Mouse (Mus musculus) kidney, adult 9 months (tissue): ENCODE data around the gene Dok5.

ENCODE experiments used
- DNase-seq: peaks from one replicate; pipeline ENCODE4 v3.0.0; 2022

The Dok5 gene

GRCm38 (mm10) chr2:170731632-170732561 is at the start of gene Dok5:
Gene Dok5 (plus strand): TSS chr2:170731807.
- peak; percentile 5 for DNase-seq

- DNase-seq: no peak
These were observed 48.2 kb upstream of the Dok5 start for GRCm38 (mm10) chr2:170683385-170683784.

DNA sequence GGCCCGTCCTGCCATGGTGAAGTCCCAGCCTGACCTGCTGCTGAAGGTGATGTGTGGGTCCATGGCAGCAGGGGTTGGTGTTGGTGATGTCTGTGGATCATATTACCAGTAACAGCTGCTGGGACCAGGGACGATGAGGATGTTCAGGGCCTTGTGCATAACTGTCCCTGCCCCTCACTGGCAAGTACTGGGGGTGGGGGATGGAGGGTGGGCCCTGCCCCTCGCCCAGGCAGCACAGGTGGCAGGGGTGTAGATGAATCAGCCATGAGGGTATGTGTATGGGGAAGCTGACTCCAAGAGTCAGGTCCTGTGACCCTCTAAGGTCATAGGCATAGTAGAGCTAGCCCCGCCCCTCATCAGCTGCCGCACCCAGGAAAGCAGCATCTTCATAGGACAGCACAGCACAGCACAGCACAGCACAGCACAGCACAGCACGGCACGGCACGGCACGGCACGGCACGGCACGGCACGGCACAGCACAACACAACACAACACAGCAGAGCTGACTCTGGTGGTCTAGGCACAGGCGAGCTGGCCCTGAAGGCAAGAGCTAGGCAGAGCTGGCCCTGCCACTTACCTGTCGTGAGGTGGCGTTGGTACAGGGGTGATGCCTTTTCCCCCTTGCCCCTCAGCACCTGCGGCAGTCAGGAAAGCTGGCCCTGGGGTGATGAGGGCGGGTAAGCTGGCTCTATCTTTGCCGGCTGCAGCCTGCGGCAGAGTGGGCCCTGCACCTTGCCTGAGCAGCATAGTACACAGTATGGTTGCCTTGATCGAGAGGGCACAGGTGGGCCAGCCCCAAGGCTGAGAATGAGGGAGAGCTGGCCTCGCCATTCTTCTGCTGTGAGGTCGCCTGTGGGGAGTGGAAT is 36.3 kb upstream of the Dok5 start:
- DNase-seq: no peak

DNA sequence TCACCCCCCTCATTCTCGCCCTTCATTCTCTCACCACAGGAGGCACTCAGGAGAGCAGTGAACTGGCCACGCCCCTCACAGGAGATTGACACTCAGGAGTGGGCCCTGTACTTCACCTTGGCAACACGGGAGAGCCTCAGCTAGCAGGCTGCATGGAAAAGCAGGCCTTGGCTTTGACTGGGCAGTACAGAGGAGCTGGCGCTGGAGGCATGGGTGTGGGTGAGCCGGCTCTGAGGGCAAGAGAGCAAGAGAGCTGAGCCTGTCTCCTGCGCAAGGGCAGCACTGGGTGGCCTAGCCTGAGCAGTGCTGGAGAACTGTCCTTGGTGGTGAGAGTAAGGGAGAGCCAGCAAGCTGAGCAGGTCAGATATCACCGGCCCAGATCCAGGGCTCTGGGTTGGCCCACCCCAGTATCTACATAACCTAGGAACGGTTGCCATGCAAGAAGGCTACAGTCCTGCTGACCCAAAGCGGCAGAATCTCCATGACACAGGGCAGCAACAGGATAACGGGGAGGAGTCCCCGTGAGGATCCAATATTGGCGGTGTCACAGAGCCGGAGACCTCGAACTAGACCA is 35.6 kb upstream of the Dok5 start:
- no peak for DNase-seq

DNA sequence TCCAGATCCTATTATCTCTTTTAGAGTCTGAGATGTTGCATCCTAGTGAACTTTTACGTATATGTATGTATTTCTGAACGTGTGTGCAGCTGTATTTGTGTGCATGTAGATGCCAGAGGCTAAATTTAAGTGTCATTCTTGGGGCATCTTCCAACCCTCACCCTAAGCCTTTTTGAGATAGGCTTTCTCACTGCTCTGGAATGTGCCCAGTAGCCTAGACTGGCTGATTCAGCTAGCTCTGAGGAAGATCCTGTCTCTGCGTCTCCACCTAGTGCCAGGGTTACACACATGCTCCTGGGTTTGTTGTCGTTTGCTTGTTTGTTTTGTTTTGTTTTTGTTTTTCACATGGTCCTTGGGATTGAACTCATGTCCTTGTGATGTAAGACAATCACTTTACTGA is 31.1 kb upstream of the Dok5 start:
- no peak for DNase-seq

DNA sequence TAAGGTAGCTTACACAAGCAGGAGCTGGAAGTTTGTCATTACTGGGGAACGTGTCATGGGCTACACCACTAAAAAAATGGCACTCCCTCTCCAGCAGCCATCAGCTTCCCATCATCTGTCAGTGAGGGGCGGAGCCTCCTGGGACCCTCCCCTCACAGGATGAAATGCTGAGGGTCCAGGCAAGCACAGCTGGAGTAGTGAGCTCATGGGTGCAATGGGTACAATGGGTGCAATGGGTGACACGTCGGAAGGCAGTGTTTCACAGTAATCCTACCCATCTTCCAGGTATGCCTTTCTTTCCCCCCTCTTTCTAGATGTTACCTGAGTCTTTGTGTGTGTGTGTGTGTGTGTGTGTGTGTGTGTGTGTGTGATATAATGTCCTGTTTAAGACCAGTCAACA is 25.1 kb upstream of the Dok5 start:
- no peak for DNase-seq

DNA sequence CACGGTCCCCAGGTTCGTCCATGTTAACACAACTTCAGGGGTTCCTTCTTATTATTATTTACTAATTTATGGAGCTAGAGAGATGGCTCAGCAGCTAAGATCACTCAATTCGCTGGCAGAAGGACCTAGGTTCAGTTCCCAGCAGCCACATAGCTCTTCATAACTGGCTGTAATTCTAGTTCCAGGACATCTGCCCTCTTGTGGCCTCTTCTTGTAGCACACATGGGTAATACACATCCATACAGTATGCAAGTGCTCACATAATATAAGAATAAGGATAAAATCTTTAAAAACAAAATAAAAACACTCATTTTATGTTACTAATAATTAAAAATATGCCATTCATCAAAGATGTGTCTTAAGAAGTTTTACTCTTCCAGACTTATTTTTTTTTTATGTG is 23.9 kb upstream of the Dok5 start:
- DNase-seq: no peak

- DNase-seq: no peak
These were observed 22.7 kb upstream of the Dok5 start for GRCm38 (mm10) chr2:170708901-170709300.

- DNase-seq: no peak
These were observed 18.8 kb upstream of the Dok5 start for GRCm38 (mm10) chr2:170712658-170713285.

GRCm38 (mm10) chr2:170720386-170720785 is 11.2 kb upstream of the Dok5 start:
- DNase-seq: no peak

DNA sequence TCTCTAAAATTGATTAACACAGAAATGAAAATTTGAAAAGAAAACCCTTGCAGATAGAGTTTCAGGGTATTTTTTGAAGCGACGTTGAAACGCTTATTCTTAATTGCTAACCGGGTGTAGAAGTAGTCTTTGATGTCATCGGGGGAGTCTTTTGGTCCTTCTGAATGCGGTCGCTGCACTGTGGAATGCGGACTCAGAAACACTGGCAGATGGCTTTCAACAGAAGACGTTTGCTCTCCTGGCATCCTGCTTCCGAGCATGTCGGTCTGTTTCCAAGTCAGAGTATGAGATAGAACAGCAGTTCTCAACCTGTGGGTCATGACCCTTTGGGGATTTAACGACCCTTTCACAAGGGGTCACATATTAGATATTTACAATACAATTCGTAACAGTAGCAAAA is 7.5 kb upstream of the Dok5 start:
- DNase-seq: no peak

- DNase-seq: no peak
These were observed 6.9 kb upstream of the Dok5 start for GRCm38 (mm10) chr2:170724716-170725115.

- no peak for DNase-seq
These were observed 5.8 kb upstream of the Dok5 start for GRCm38 (mm10) chr2:170725796-170726195.

DNA sequence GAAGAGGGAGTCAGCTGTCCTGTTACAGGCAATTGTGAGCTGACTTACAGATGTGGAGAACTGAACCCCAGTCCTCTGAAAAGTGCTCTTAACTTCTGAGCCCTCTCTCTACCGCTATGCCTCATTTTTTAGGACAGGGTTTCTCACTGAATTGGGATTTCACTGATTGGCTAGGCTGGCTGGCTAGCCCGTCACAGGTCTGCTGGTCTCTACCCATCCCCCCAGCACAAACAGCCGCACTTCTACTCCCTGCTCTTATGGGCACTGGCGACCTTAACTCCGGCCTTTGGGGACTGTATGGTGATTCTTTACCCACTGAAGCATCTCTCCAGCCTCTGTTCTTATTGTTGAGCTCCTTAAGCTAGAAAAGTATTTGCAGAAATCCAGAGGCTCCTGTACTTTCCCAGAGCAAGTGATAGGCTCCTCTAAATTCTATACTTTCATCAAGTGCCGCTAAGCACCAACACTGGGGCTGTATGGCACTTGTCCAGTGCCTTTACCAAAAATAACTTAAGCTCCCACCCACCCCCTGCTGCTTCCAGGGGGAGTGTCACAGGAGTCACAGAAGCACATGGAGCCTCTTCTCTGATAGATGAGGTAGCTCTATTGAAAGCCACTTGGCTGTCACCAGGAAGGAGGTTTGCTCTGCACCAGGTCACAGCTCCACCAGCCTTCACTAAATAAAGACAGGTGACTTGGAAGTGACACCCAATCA is 4.5 kb upstream of the Dok5 start:
- no peak for DNase-seq

DNA sequence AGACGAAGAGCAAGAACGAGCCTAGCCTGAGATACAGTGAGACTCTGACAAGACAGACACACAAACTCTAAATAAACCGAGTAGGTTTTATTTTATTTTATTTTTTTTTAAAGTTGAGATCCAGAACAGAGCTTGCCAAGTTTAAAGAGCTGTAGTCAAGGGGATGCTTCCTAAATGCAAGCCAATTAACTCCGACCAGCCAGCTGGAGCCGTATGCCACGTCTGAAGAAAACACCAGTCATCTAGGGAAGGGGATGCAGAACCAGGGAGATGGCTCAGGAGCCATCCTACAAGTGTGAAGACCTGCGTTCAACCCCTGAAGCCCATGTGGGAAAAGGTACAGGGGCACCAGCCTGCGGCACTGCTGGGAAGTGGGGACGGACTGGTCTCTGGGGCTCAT is 2.7 kb upstream of the Dok5 start:
- DNase-seq: no peak

DNA sequence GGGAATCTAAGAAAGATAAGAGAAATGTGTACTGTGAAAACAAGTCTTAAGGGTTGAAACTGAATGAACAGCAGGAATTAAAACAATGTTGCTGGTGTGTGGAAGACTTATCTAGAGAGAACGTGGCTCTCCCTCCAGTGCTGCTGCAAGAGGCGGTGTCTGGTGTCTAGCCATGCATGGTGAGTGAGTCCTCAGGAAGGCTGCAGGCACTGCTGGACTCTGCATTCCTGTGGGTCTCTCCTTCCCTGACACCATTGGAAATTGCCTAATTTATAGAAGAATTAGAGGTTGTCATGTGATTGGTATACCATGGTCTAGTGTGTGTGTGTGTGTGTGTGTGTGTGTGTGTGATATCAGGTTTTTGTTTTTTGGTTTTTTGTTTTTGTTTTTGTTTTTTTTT is 1.9 kb upstream of the Dok5 start:
- DNase-seq: no peak

GRCm38 (mm10) chr2:170730136-170730535 is 1.5 kb upstream of the Dok5 start:
- DNase-seq: no peak

DNA sequence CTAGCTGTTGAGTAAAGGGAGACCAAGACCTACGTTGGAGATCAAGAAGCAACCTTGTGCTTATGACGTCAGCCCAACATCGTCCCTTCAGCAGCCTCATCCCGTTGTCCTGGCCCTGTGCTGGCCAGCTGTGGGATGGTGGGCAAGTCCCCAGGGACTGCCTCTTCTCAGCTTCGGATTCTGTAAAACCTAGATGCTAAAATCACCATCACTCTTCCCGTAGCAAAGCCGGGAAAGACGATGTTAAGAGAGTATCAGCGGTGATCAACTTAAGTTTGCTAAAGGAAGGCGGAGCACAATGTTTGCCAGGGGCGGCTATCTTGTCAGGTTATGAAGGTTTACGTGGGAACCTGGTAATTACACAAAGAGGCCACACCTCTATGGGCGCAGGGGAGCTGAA is 826 bp upstream of the Dok5 start:
- DNase-seq: no peak

- DNase-seq: no peak
These were observed 402 bp upstream of the Dok5 start for GRCm38 (mm10) chr2:170731205-170731604.

GRCm38 (mm10) chr2:170733671-170734070 is 2.1 kb downstream of the Dok5 start:
- no peak for DNase-seq

DNA sequence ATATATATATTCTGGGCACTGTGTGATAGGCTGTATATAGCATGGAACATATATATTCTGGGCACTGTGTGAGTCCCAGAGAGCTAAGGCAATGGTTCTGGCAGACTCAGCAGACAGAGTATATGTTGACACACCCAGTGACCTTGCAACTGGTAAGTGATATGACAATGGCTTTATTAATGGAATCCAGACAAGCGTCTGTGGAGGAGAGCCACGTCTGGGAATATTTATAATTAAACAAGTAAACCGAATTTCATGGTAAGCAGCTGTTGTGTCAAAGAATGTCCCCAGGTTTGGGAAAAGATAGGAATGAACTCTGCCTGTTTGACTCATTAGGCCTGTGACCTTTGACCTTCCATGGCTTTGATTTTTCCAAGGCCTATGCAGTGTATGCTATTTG is 2.8 kb downstream of the Dok5 start:
- no peak for DNase-seq

DNA sequence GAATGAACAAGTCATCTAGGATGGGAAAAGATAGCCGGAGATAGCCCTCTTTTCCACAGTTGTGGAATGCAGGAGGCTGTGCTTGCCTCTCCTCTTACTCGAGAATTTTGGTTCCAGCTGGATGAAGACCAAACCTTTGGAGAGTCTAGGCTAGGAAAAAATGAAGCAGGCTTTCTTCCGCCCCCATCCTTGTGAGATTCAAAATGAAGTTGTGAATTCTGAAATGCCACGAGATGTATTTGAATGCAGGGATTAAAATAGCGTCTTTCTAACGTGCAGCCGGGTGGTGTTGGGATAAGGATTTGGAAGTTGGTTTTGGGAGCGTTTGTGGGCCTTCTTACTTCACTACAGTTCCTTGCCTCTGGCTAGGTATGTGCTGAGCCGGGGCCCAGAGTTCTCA is 6.8 kb downstream of the Dok5 start:
- DNase-seq: no peak
